ENCODE assay signal across 9 mouse cellular contexts in the genomic region with DNA sequence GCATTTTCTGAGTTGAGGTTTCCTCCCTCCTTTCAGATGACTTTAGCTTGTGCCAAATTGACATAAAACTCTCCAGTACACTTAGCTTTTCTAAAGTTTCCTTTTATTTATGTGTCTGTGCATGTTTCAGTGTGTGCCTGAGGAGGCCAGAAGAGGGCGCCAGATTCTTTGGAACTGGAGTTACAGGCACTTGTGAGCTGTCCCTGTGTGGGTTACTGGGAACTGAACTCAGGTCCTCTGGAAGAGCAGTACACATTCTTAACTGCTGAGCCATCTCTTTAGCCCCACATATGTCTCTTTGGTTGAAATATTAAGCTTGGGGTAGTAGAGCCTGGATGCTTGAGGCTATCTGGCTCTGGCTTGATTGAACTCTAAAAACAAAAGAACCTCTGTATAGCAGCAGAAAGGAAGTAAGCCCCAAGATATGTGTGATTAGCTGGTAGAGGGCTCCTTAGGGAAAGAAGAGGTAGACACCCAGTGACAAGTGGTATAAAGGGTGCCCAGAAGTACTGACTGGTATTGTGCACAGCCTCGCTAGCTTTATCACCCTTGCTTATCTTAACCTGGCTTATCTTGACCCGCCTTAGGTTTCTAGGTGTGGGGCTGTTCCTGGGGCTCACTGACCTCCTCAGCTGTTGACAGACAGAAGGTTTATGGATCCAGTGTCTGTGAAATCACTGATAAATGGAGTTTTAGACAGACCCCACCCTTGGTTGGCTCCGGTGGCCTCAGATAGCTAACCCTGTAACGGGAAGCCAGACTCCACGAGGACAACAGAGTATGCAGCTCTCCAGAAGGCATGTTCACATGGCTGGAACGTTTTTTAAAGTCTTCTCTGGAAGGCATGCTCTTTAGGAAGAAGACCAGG. TPM values are rescaled to one million over a fixed set of nuclear protein-coding genes. Genes with fewer than 3 reads are reported as not detected.
DNase-seq lines count a peak whose midpoint lies in the region; ATAC-seq lines count a peak whose summit lies in the region.
"Had no signal": no experiment of that assay in that cellular context is flagged by ENCODE, and none has a peak within 500 bp of the region (broad histone marks: within the 10 kb centered on the region; RNA-seq: fewer than 3 reads in every experiment).

No protein-coding gene starts in this region.

- no peaks in the 10 kb centered on the region for H3K9me3 ChIP-seq in forebrain, embryonic 11.5 days (ENCODE audit: control insufficient read depth, low read length)
- H3K9me3 ChIP-seq in forebrain, embryonic 10.5 days, result no peaks in the 10 kb centered on the region
- H3K9me3 ChIP-seq in limb, embryonic 10.5 days (replicated peaks), result no peaks in the 10 kb centered on the region
- no peaks in the 10 kb centered on the region for H3K9me3 ChIP-seq in midbrain, embryonic 13.5 days

- no peak overlapping the region for H3K4me2 ChIP-seq in forebrain, embryonic 11.5 days (ENCODE audit: low read depth, low read length, severe bottlenecking)
- no peak overlapping the region for H3K4me2 ChIP-seq in midbrain, embryonic 13.5 days (replicated peaks)

- peak; percentile 63 for DNase-seq in forebrain, embryonic 11.5 days (ENCODE audit: low spot score)
- no peak for DNase-seq in forebrain, embryonic 10.5 days (ENCODE audit: extremely low spot score, low spot score)
- peak; percentile 15 for DNase-seq in thymus, postnatal 25 days
- DNase-seq in thymus, postnatal 0 days (ENCODE audit: low spot score), result no peak
- peak; percentile 33 for DNase-seq in limb, embryonic 10.5 days (ENCODE audit: low spot score)
- DNase-seq in cerebellum, postnatal 14 days, result no peak
- no peak for DNase-seq in cerebellum, postnatal 10 days

- no peak overlapping the region for H3K27ac ChIP-seq in forebrain, embryonic 11.5 days (ENCODE audit: low read depth, low read length)
- no peak overlapping the region for H3K27ac ChIP-seq in forebrain, embryonic 10.5 days
- H3K27ac ChIP-seq in limb, embryonic 10.5 days, result no peak overlapping the region
- H3K27ac ChIP-seq in midbrain, embryonic 13.5 days, result no peak overlapping the region

- ATAC-seq in forebrain, embryonic 11.5 days (replicated peaks; ENCODE audit: low FRiP score), result no peak
- no peak for ATAC-seq in midbrain, embryonic 13.5 days

- 68% methylated on average over 7 of the region's 7 CpGs for WGBS in forebrain, embryonic 11.5 days
- 71% methylated on average over 7 of the region's 7 CpGs for whole genome bisulfite sequencing in forebrain, embryonic 10.5 days
- 62% methylated on average over 7 of the region's 7 CpGs for WGBS in limb, embryonic 10.5 days
- 72% methylated on average over 7 of the region's 7 CpGs for WGBS in midbrain, embryonic 13.5 days

- no peak overlapping the region for H3K4me3 ChIP-seq in forebrain, embryonic 11.5 days (ENCODE audit: low read depth, low read length)
- H3K4me3 ChIP-seq in forebrain, embryonic 10.5 days, result no peak overlapping the region
- no peak overlapping the region for H3K4me3 ChIP-seq in limb, embryonic 10.5 days
- H3K4me3 ChIP-seq in midbrain, embryonic 13.5 days (replicated peaks), result no peak overlapping the region

- no peaks in the 10 kb centered on the region; the same call in 1 of the 2 replicates for H3K27me3 ChIP-seq in forebrain, embryonic 11.5 days (ENCODE audit: control insufficient read depth, insufficient read depth, low read length)
- no peaks in the 10 kb centered on the region for H3K27me3 ChIP-seq in forebrain, embryonic 10.5 days (ENCODE audit: poor library complexity, severe bottlenecking)
- H3K27me3 ChIP-seq in limb, embryonic 10.5 days (ENCODE audit: low read depth, poor library complexity, severe bottlenecking), result no peaks in the 10 kb centered on the region
- H3K27me3 ChIP-seq in midbrain, embryonic 13.5 days, result no peaks in the 10 kb centered on the region

- no peaks in the 10 kb centered on the region for H3K36me3 ChIP-seq in forebrain, embryonic 11.5 days (ENCODE audit: control insufficient read depth, insufficient read depth, low read length)
- H3K36me3 ChIP-seq in forebrain, embryonic 10.5 days (replicated peaks), result no peaks in the 10 kb centered on the region
- H3K36me3 ChIP-seq in limb, embryonic 10.5 days, result peaks cover 5% of the 10 kb centered on the region; the same call in 1 of the 2 replicates
- H3K36me3 ChIP-seq in midbrain, embryonic 13.5 days, result peaks cover 4% of the 10 kb centered on the region

- H3K4me1 ChIP-seq in forebrain, embryonic 11.5 days (replicated peaks; ENCODE audit: control insufficient read depth, insufficient read depth, low read length), result no peaks in the 10 kb centered on the region
- no peaks in the 10 kb centered on the region for H3K4me1 ChIP-seq in forebrain, embryonic 10.5 days
- no peaks in the 10 kb centered on the region for H3K4me1 ChIP-seq in limb, embryonic 10.5 days
- no peaks in the 10 kb centered on the region for H3K4me1 ChIP-seq in midbrain, embryonic 13.5 days (replicated peaks)

- no peak overlapping the region for H3K9ac ChIP-seq in forebrain, embryonic 11.5 days (ENCODE audit: low read length)
- no peak overlapping the region for H3K9ac ChIP-seq in midbrain, embryonic 13.5 days (replicated peaks)

RNA-seq across cellular contexts. Expression of gene Sh3bp5l, which starts 22.4 kb away (rescaled TPM):
- polyA plus RNA-seq in forebrain, embryonic 11.5 days (2014; fragmentation: Nextera tagmentation; extraction: Ambion mirVana), result 36.7 and 41.0 TPM in 2 replicates
- polyA plus RNA-seq in forebrain, embryonic 10.5 days (2016; fragmentation: Nextera tagmentation; extraction: Ambion mirVana), result 39.8 and 40.9 TPM in 2 replicates
- polyA plus RNA-seq in thymus, postnatal 0 days (2015; fragmentation: Nextera tagmentation; extraction: Ambion mirVana), result 29.2 and 30.4 TPM in 2 replicates
- polyA plus RNA-seq in limb, embryonic 10.5 days (2016; fragmentation: Nextera tagmentation; extraction: Ambion mirVana), result 35.2 and 37.7 TPM in 2 replicates
- polyA plus RNA-seq in midbrain, embryonic 13.5 days (2015; fragmentation: Nextera tagmentation; extraction: Ambion mirVana), result 48.4 and 50.7 TPM in 2 replicates

RNA-seq across cellular contexts. Expression of gene Zfp672, which starts 22.8 kb away (rescaled TPM):
- 30.6 and 33.2 TPM in 2 replicates for polyA plus RNA-seq in forebrain, embryonic 11.5 days (2014; fragmentation: Nextera tagmentation; extraction: Ambion mirVana)
- polyA plus RNA-seq in forebrain, embryonic 10.5 days (2016; fragmentation: Nextera tagmentation; extraction: Ambion mirVana), result 23.9 and 24.1 TPM in 2 replicates
- polyA plus RNA-seq in thymus, postnatal 0 days (2015; fragmentation: Nextera tagmentation; extraction: Ambion mirVana), result 59.2 and 72.2 TPM in 2 replicates
- polyA plus RNA-seq in limb, embryonic 10.5 days (2016; fragmentation: Nextera tagmentation; extraction: Ambion mirVana), result 22.1 and 25.7 TPM in 2 replicates
- polyA plus RNA-seq in midbrain, embryonic 13.5 days (2015; fragmentation: Nextera tagmentation; extraction: Ambion mirVana), result 38.6 and 39.7 TPM in 2 replicates

RNA-seq across cellular contexts. Expression of gene Lypd8, which starts 25.9 kb away (rescaled TPM):
- polyA plus RNA-seq in forebrain, embryonic 11.5 days (2014; fragmentation: Nextera tagmentation; extraction: Ambion mirVana), result not detected in 2 replicates
- polyA plus RNA-seq in forebrain, embryonic 10.5 days (2016; fragmentation: Nextera tagmentation; extraction: Ambion mirVana), result not detected in 2 replicates
- 1.6 and 2.1 TPM in 2 replicates for polyA plus RNA-seq in thymus, postnatal 0 days (2015; fragmentation: Nextera tagmentation; extraction: Ambion mirVana)
- not detected in 2 replicates for polyA plus RNA-seq in limb, embryonic 10.5 days (2016; fragmentation: Nextera tagmentation; extraction: Ambion mirVana)
- polyA plus RNA-seq in midbrain, embryonic 13.5 days (2015; fragmentation: Nextera tagmentation; extraction: Ambion mirVana), result 0.73 TPM in 1 of 2 replicates, not detected in the other
- polyA plus RNA-seq: embryonic facial prominence, embryonic 14.5 days had no signal

RNA-seq across cellular contexts. Expression of gene Zfp692, which starts 46.0 kb away (rescaled TPM):
- 17.4 and 20.0 TPM in 2 replicates for polyA plus RNA-seq in forebrain, embryonic 11.5 days (2014; fragmentation: Nextera tagmentation; extraction: Ambion mirVana)
- polyA plus RNA-seq in forebrain, embryonic 10.5 days (2016; fragmentation: Nextera tagmentation; extraction: Ambion mirVana), result 27.1 and 30.9 TPM in 2 replicates
- polyA plus RNA-seq in thymus, postnatal 0 days (2015; fragmentation: Nextera tagmentation; extraction: Ambion mirVana), result 12.8 and 14.1 TPM in 2 replicates
- 24.0 and 26.7 TPM in 2 replicates for polyA plus RNA-seq in limb, embryonic 10.5 days (2016; fragmentation: Nextera tagmentation; extraction: Ambion mirVana)
- polyA plus RNA-seq in midbrain, embryonic 13.5 days (2015; fragmentation: Nextera tagmentation; extraction: Ambion mirVana), result 26.0 and 28.8 TPM in 2 replicates

Comparison
In these comparisons a context has a peak if more than half of its experiments do, and no peak if none do; other contexts are left out.
1. DNase-seq: peak in forebrain, embryonic 11.5 days (single experiment), thymus, postnatal 25 days (single experiment) and limb, embryonic 10.5 days (single experiment); none in forebrain, embryonic 10.5 days (single experiment), thymus, postnatal 0 days (single experiment), cerebellum, postnatal 14 days (0 of 2) and cerebellum, postnatal 10 days (0 of 2).